Mouse (Mus musculus) inflammation-experienced regulatory T-cells, adult 16 weeks (primary cell): ENCODE measurements around the gene Gm5458. TPM values are rescaled to one million over a fixed set of nuclear protein-coding genes. Genes with fewer than 3 reads are reported as not detected.

Experiments used
- polyA plus RNA-seq: library from polyadenylated mRNA; unstranded; fragments of 100-300 nt; shearing (Covaris generic); gene quantifications from one replicate; pipeline ENCODE4 v1.2.1, GENCODE M21; 2017

Gene Gm5458
- polyA plus RNA-seq = not detected

DNA sequence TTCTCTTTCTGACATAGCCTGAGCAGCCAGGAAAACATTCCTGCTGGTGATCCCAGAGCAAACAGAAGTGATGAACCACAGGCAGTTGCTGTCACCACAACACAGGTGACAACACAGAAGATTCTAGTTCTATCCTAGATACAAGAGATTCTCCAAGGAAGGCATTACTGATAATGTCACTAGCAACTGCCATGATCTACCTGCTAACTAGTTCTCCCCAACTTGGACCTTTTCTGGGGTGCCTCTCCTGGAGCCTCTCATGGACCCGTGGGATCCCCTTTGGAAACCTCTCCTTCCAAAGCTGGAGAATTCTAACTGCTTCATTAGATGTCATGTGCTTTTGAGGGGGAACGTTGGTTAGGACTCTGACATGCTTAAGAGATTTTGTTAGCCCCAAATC is at the start of gene Gm5458:
Gene Gm5458, minus strand, starts transcription at position 101 of the 400 bp plus-strand sequence.

DNA sequence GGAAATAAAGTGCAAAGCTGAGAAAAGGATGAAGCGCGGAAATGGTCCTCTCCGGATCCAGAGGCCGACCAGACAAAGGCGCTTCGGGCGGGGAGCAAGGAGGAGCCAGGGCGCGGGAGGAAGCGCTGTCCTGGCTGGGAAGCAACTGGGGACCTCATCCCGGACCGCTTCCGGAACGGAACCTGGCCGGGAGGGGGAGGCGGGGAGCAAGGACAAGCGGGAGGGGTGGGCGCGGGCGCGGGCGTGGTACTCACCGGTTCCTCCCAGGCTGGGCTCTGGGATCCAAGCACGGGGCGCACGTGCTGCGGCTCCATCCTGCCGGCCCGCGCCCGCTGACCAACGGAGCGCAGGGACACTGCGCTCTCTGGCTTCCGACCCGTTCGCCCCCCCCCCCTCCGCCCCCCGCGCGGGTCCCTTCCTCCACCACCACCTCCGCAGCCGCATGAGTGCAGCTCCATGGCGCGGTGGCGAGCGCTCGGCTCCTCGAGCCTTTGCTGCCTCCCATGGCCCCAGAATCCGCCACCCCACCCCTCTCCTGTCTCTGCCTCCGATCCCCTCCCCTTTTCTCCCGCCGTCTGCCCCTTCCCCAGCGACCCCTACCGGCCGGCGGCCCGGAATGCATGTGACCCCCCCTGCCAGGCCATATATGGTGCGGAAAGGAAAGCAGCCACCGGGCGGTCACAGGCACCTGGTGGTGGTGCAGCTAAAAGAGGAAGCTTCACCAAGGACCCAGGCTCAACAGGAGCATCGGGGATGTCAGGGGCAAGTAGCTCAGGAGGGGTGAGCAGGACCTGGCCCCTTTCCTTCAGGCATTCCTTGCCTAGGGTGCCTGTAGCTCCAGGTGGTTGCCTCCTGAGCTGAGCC is 17.3 kb downstream of the Gm5458 start, which contains the start of gene Gm2237:
Gene Gm2237, minus strand, starts transcription at position 332 of the 864 bp plus-strand sequence.

DNA sequence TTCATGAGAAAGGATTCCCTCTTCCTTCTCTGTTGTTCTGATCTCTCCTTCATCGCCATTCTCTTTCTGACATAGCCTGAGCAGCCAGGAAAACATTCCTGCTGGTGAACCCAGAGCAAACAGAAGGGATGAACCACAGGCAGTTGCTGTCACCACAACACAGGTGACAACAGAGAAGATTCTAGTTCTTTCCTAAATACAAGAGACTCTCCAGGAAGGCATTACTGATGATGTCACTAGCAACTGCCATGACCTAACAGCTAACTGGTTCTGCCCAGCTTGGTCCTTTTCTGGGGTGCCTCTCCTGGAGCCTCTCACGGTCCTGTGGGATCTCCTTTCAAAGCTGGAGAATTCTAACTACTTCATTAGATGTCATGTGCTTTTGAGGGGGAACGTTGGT is 52.5 kb downstream of the Gm5458 start, which contains the start of gene Gm2244:
Gene Gm2244, minus strand, starts transcription at position 101 of the 400 bp plus-strand sequence.

Other genes with a start within 250 kb of the Gm5458 start
- gene Gm21738, start 183.7 kb downstream of the Gm5458 start, polyA plus RNA-seq = 4.9 TPM
- gene Gm2244, start 52.6 kb downstream of the Gm5458 start, polyA plus RNA-seq = 0.44 TPM
- gene Gm2237, start 17.4 kb downstream of the Gm5458 start, polyA plus RNA-seq = 10.3 TPM
- 4.4 TPM for gene Nid2, start 148.7 kb upstream of the Gm5458 start, polyA plus RNA-seq
- 121 TPM for gene Rtraf, start 221.2 kb upstream of the Gm5458 start, polyA plus RNA-seq